In genomic region chr5:53225434-53225833, GRCm38 (mm10) we compare ENCODE assay signal across 20 mouse cellular contexts. TPM values are rescaled to one million over a fixed set of nuclear protein-coding genes. Genes with fewer than 3 reads are reported as not detected.
DNase-seq lines count a peak whose midpoint lies in the region; ATAC-seq and TF ChIP-seq lines count a peak whose summit lies in the region.
"Had no signal": no experiment of that assay in that cellular context is flagged by ENCODE, and none has a peak within 500 bp of the region (broad histone marks: within the 10 kb centered on the region; RNA-seq: fewer than 3 reads in every experiment).

No protein-coding gene starts in this region.

- H3K27ac ChIP-seq in intestine, embryonic 15.5 days: no peak overlapping the region
- H3K27ac ChIP-seq in intestine, embryonic 16.5 days (ENCODE audit: low read length): no peak overlapping the region
- peak overlapping the region; percentile 28; the same call in 1 of the 2 replicates for H3K27ac ChIP-seq in small intestine, adult 2 months (ENCODE audit: insufficient read depth, low read depth, low read length)
- H3K27ac ChIP-seq in stomach, postnatal 0 days (replicated peaks): peak overlapping the region; percentile 85
- H3K27ac ChIP-seq: embryonic facial prominence, embryonic 10.5 days; embryonic facial prominence, embryonic 12.5 days; forebrain, embryonic 13.5 days; forebrain, embryonic 15.5 days had no signal

- 76% methylated on average over 13 of the region's 13 CpGs for WGBS in intestine, embryonic 15.5 days
- 73% methylated on average over 13 of the region's 13 CpGs for WGBS in intestine, embryonic 16.5 days
- 42% methylated on average over 13 of the region's 13 CpGs for WGBS in small intestine, adult 2 months
- WGBS in stomach, postnatal 0 days: 73% methylated on average over 13 of the region's 13 CpGs

- no peak overlapping the region for H3K4me2 ChIP-seq in intestine, embryonic 15.5 days (replicated peaks)
- H3K4me2 ChIP-seq in intestine, embryonic 16.5 days (ENCODE audit: low read depth, low read length): no peak overlapping the region
- H3K4me2 ChIP-seq in stomach, postnatal 0 days (replicated peaks; ENCODE audit: low read depth): no peak overlapping the region
- H3K4me2 ChIP-seq: embryonic facial prominence, embryonic 12.5 days; forebrain, embryonic 13.5 days; forebrain, embryonic 15.5 days had no signal

- no peak for TF ChIP-seq POLR2A in small intestine, adult 2 months (IDR thresholded peaks at IDR 0.05; ENCODE audit: low read depth, low read length)

- H3K27me3 ChIP-seq in intestine, embryonic 15.5 days (replicated peaks): no peaks in the 10 kb centered on the region
- H3K27me3 ChIP-seq in intestine, embryonic 16.5 days (replicated peaks; ENCODE audit: control insufficient read depth, insufficient read depth, low read length): no peaks in the 10 kb centered on the region
- no peaks in the 10 kb centered on the region for H3K27me3 ChIP-seq in small intestine, adult 2 months (ENCODE audit: control insufficient read depth, insufficient read depth, low read length)
- H3K27me3 ChIP-seq in stomach, postnatal 0 days (ENCODE audit: control insufficient read depth, insufficient read depth, low read length): no peaks in the 10 kb centered on the region
- H3K27me3 ChIP-seq: embryonic facial prominence, embryonic 12.5 days; forebrain, embryonic 13.5 days; forebrain, embryonic 15.5 days had no signal

- no peaks in the 10 kb centered on the region for H3K4me1 ChIP-seq in intestine, embryonic 15.5 days (replicated peaks)
- no peaks in the 10 kb centered on the region for H3K4me1 ChIP-seq in intestine, embryonic 16.5 days (ENCODE audit: control insufficient read depth, insufficient read depth, low read length)
- peaks cover 8% of the 10 kb centered on the region; the same call in 1 of the 2 replicates for H3K4me1 ChIP-seq in small intestine, adult 2 months (ENCODE audit: control insufficient read depth, insufficient read depth, insufficient read length, low read length)
- no peaks in the 10 kb centered on the region for H3K4me1 ChIP-seq in stomach, postnatal 0 days (replicated peaks; ENCODE audit: control insufficient read depth, insufficient read depth)
- H3K4me1 ChIP-seq: embryonic facial prominence, embryonic 12.5 days; forebrain, embryonic 13.5 days; forebrain, embryonic 15.5 days had no signal

- H3K4me3 ChIP-seq in intestine, embryonic 15.5 days (replicated peaks): no peak overlapping the region
- H3K4me3 ChIP-seq in intestine, embryonic 16.5 days (ENCODE audit: low read length): no peak overlapping the region
- no peak overlapping the region for H3K4me3 ChIP-seq in small intestine, adult 2 months (ENCODE audit: low read depth, low read length)
- H3K4me3 ChIP-seq in stomach, postnatal 0 days (ENCODE audit: low read depth, low read length): no peak overlapping the region
- H3K4me3 ChIP-seq: embryonic facial prominence, embryonic 10.5 days; embryonic facial prominence, embryonic 12.5 days; forebrain, embryonic 13.5 days; forebrain, embryonic 15.5 days had no signal

- no peaks in the 10 kb centered on the region for H3K9me3 ChIP-seq in intestine, embryonic 15.5 days
- H3K9me3 ChIP-seq in intestine, embryonic 16.5 days (ENCODE audit: control insufficient read depth, low read length): no peaks in the 10 kb centered on the region
- no peaks in the 10 kb centered on the region for H3K9me3 ChIP-seq in stomach, postnatal 0 days (ENCODE audit: control insufficient read depth, low read length)
- H3K9me3 ChIP-seq: embryonic facial prominence, embryonic 10.5 days; embryonic facial prominence, embryonic 12.5 days; forebrain, embryonic 13.5 days; forebrain, embryonic 15.5 days had no signal

- peak; percentile 62; the same call in 1 of the 2 replicates for ATAC-seq in intestine, embryonic 15.5 days
- peak; percentile 75 for ATAC-seq in intestine, embryonic 16.5 days
- peak; percentile 92 for ATAC-seq in stomach, postnatal 0 days (ENCODE audit: low FRiP score, low TSS enrichment)
- ATAC-seq: forebrain, embryonic 13.5 days; forebrain, embryonic 15.5 days had no signal

- no peak for TF ChIP-seq CTCF in small intestine, adult 2 months (IDR thresholded peaks at IDR 0.05; ENCODE audit: extremely low read depth, insufficient read length, insufficient replicate concordance, low read depth, low read length)
- TF ChIP-seq CTCF in stomach, postnatal 0 days (IDR thresholded peaks at IDR 0.05; ENCODE audit: low read depth): no peak

- no peak for TF ChIP-seq EP300 in stomach, postnatal 0 days (optimal IDR thresholded peaks at IDR 0.05)

- H3K9ac ChIP-seq in intestine, embryonic 15.5 days: no peak overlapping the region
- H3K9ac ChIP-seq in intestine, embryonic 16.5 days (ENCODE audit: low read depth, low read length): no peak overlapping the region
- no peak overlapping the region for H3K9ac ChIP-seq in stomach, postnatal 0 days (ENCODE audit: low read length)
- H3K9ac ChIP-seq: embryonic facial prominence, embryonic 12.5 days; forebrain, embryonic 13.5 days; forebrain, embryonic 15.5 days had no signal

- peak; percentile 70 for DNase-seq in stomach, postnatal 0 days (ENCODE audit: low spot score)
- no peak for DNase-seq in kidney, postnatal 14 days
- DNase-seq in spleen, postnatal 4 days (ENCODE audit: low spot score in 2 of 2): no peak
- no peak for DNase-seq in right cerebral cortex, adult 18-20 months
- DNase-seq: adrenal gland, adult 2 months; adrenal gland, postnatal 10 days; adrenal gland, postnatal 25 days; cerebellum, adult 11-12 months; cerebellum, adult 2 months; cerebellum, adult 9-10 months; cerebellum, postnatal 10 days; cerebellum, postnatal 25 days had no signal

- no peaks in the 10 kb centered on the region for H3K36me3 ChIP-seq in intestine, embryonic 15.5 days
- no peaks in the 10 kb centered on the region for H3K36me3 ChIP-seq in intestine, embryonic 16.5 days (ENCODE audit: control insufficient read depth, insufficient read depth, low read length)
- no peaks in the 10 kb centered on the region for H3K36me3 ChIP-seq in small intestine, adult 2 months (ENCODE audit: control insufficient read depth, insufficient read depth, low read length)
- no peaks in the 10 kb centered on the region for H3K36me3 ChIP-seq in stomach, postnatal 0 days (ENCODE audit: control insufficient read depth, insufficient read depth, low read length)
- H3K36me3 ChIP-seq: embryonic facial prominence, embryonic 10.5 days; embryonic facial prominence, embryonic 12.5 days; forebrain, embryonic 15.5 days had no signal

RNA-seq across cellular contexts. Expression of gene Sel1l3, which starts 11.7 kb away (rescaled TPM):
- 12.2 and 13.9 TPM in 2 replicates for polyA plus RNA-seq in intestine, embryonic 15.5 days (2015; fragmentation: Nextera tagmentation; extraction: Ambion mirVana)
- polyA plus RNA-seq in intestine, embryonic 16.5 days (2015; fragmentation: Nextera tagmentation; extraction: Ambion mirVana): 12.9 and 14.8 TPM in 2 replicates
- polyA plus RNA-seq in small intestine, adult 2 months (2012; rRNA removed): 15.0 and 35.1 TPM in 2 replicates
- 10.0 and 11.3 TPM in 2 replicates for polyA plus RNA-seq in stomach, postnatal 0 days (2015; fragmentation: Nextera tagmentation; extraction: Ambion mirVana)
- polyA plus RNA-seq: C2C12 had no signal

RNA-seq across cellular contexts. Expression of gene Smim20, which starts 41.4 kb away (rescaled TPM):
- polyA plus RNA-seq in intestine, embryonic 15.5 days (2015; fragmentation: Nextera tagmentation; extraction: Ambion mirVana): 98.8 and 117 TPM in 2 replicates
- polyA plus RNA-seq in intestine, embryonic 16.5 days (2015; fragmentation: Nextera tagmentation; extraction: Ambion mirVana): 121 and 130 TPM in 2 replicates
- polyA plus RNA-seq in small intestine, adult 2 months (2012; rRNA removed): 26.3 and 45.9 TPM in 2 replicates
- polyA plus RNA-seq in stomach, postnatal 0 days (2015; fragmentation: Nextera tagmentation; extraction: Ambion mirVana): 80.2 and 82.9 TPM in 2 replicates

Comparison
In these comparisons a context has a peak if more than half of its experiments do, and no peak if none do; other contexts are left out.
1. H3K27ac ChIP-seq: peak in small intestine, adult 2 months (single experiment) and stomach, postnatal 0 days (single experiment); none in intestine, embryonic 15.5 days (single experiment) and intestine, embryonic 16.5 days (single experiment).
2. Peak in every context shown above with its lines, with median percentiles within 50 percentile points of each other: ATAC-seq.